Mouse (Mus musculus) CH12.LX (cell line): ENCODE data around the gene Cnn3. TPM values are rescaled to one million over a fixed set of nuclear protein-coding genes. Genes with fewer than 3 reads are reported as not detected.

Source experiments
- DNase-seq: peaks from one replicate; pipeline ENCODE4 v3.0.0-alpha.2; 2013; ENCODE audit errors: extremely low read depth
- H3K27ac ChIP-seq: 2 replicates; pipeline ENCODE4 v1.5.1; 2012; ENCODE audit warnings: low read depth, mild to moderate bottlenecking, control low read depth, moderate library complexity; ENCODE audit not compliant: insufficient read depth
- H3K27me3 ChIP-seq: replicated peaks from 2 replicates; pipeline ENCODE3; 2012; ENCODE audit warnings: inconsistent platforms
- H3K36me3 ChIP-seq, 2 experiments: replicated peaks in 1 of 2; 2 replicates each; pipeline versions ENCODE3 to v1.6.1; 2012; ENCODE audit warnings: inconsistent platforms in 1 of 2, low read length in 1 of 2, mild to moderate bottlenecking in 1 of 2, mixed read lengths in 1 of 2, moderate library complexity in 1 of 2; ENCODE audit not compliant: control insufficient read depth in 1 of 2, insufficient read depth in 1 of 2
- H3K4me1 ChIP-seq, 2 experiments: 2 replicates each; pipeline ENCODE4 v1.6.1; 2012; ENCODE audit warnings: inconsistent platforms in 1 of 2, moderate library complexity in 1 of 2; ENCODE audit not compliant: insufficient read depth in 2 of 2, control insufficient read depth in 1 of 2
- H3K4me2 ChIP-seq: 2 replicates; pipeline ENCODE4 v1.6.1; 2012; ENCODE audit warnings: low read depth, mild to moderate bottlenecking, control low read depth; ENCODE audit not compliant: poor library complexity, insufficient read depth, severe bottlenecking
- H3K4me3 ChIP-seq, 3 experiments: fragments of 150-350 bp in 1 of 3; sonication (generic) in 1 of 3; replicated peaks in 1 of 3; 2 replicates each; pipeline versions ENCODE3 to v1.5.1; 2011 to 2012; ENCODE audit warnings: low read depth in 2 of 3, low read length in 2 of 3, mild to moderate bottlenecking in 2 of 3, moderate library complexity in 2 of 3, control low read depth in 1 of 3, improper control_type of control experiment in 1 of 3, inconsistent platforms in 1 of 3, mixed read lengths in 1 of 3; ENCODE audit not compliant: poor library complexity in 1 of 3
- H3K79me2 ChIP-seq: replicated peaks from 2 replicates; pipeline ENCODE4 v1.6.1; 2012; ENCODE audit warnings: mild to moderate bottlenecking, moderate library complexity; ENCODE audit not compliant: control insufficient read depth, poor library complexity, insufficient read depth, severe bottlenecking; ENCODE audit errors: extremely low read depth
- H3K9ac ChIP-seq: 2 replicates; pipeline ENCODE4 v1.6.1; 2012; ENCODE audit warnings: low read depth, mild to moderate bottlenecking, control low read depth, moderate library complexity; ENCODE audit not compliant: insufficient read depth
- H3K9me3 ChIP-seq: replicated peaks from 2 replicates; pipeline ENCODE3; 2012; ENCODE audit warnings: low read length, inconsistent platforms, mixed read lengths
- CHD2 ChIP-seq: IDR thresholded peaks from 2 replicates; pipeline ENCODE4 v1.6.1; 2011; ENCODE audit warnings: low read length, improper control_type of control experiment
- EP300 ChIP-seq: IDR thresholded peaks from 2 replicates; pipeline ENCODE4 v1.6.1; 2011; ENCODE audit warnings: low read length, improper control_type of control experiment
- ETS1 ChIP-seq: conservative IDR thresholded peaks from 2 replicates; pipeline ENCODE4 v1.6.1; 2012; ENCODE audit warnings: low read depth, mild to moderate bottlenecking, inconsistent platforms, low read length, improper control_type of control experiment, moderate library complexity
- GABPA ChIP-seq: IDR thresholded peaks from 2 replicates; pipeline ENCODE4 v1.6.1; 2012; ENCODE audit warnings: low read depth, low read length, improper control_type of control experiment, inconsistent platforms; ENCODE audit not compliant: insufficient replicate concordance
- HCFC1 ChIP-seq: IDR thresholded peaks from 2 replicates; pipeline ENCODE4 v1.6.1; 2012; ENCODE audit warnings: low read depth, mild to moderate bottlenecking, inconsistent platforms, low read length, improper control_type of control experiment
- JUN ChIP-seq: IDR thresholded peaks from 2 replicates; pipeline ENCODE4 v1.6.1; 2011; ENCODE audit warnings: low read depth, mild to moderate bottlenecking, low read length, improper control_type of control experiment, moderate library complexity; ENCODE audit not compliant: insufficient read depth
- MEF2A ChIP-seq: IDR thresholded peaks from 2 replicates; pipeline ENCODE4 v1.6.1; 2014; ENCODE audit warnings: low read depth, mild to moderate bottlenecking, inconsistent platforms, low read length, improper control_type of control experiment, borderline replicate concordance
- MXI1 ChIP-seq: IDR thresholded peaks from 2 replicates; pipeline ENCODE4 v1.6.1; 2011; ENCODE audit warnings: mild to moderate bottlenecking, low read depth, low read length, improper control_type of control experiment
- MYC ChIP-seq: IDR thresholded peaks from 2 replicates; pipeline ENCODE4 v1.6.1; 2011; ENCODE audit warnings: low read depth, mild to moderate bottlenecking, improper control_type of control experiment, low read length
- NELFE ChIP-seq: IDR thresholded peaks from 2 replicates; pipeline ENCODE4 v1.6.1; 2011; ENCODE audit warnings: low read depth, low read length, improper control_type of control experiment
- NRF1 ChIP-seq: IDR thresholded peaks from 2 replicates; pipeline ENCODE4 v1.6.1; 2014; ENCODE audit warnings: low read depth, mild to moderate bottlenecking, inconsistent platforms, low read length, improper control_type of control experiment, moderate library complexity
- POLR2AphosphoS2 ChIP-seq: IDR thresholded peaks from 2 replicates; pipeline ENCODE4 v1.6.1; 2011; ENCODE audit warnings: low read depth, low read length, improper control_type of control experiment
- RAD21 ChIP-seq: IDR thresholded peaks from 2 replicates; pipeline ENCODE4 v1.6.1; 2011; ENCODE audit warnings: low read depth, mild to moderate bottlenecking, low read length, improper control_type of control experiment, moderate library complexity
- SMC3 ChIP-seq: IDR thresholded peaks from 2 replicates; pipeline ENCODE4 v1.6.1; 2011; ENCODE audit warnings: low read depth, low read length, improper control_type of control experiment
- TBP ChIP-seq: conservative IDR thresholded peaks from 2 replicates; pipeline ENCODE4 v1.6.1; 2011; ENCODE audit warnings: low read depth, low read length, improper control_type of control experiment
- TCF12 ChIP-seq: IDR thresholded peaks from 2 replicates; pipeline ENCODE4 v1.6.1; 2014; ENCODE audit warnings: low read depth, mild to moderate bottlenecking, inconsistent platforms, low read length, improper control_type of control experiment
- USF1 ChIP-seq: IDR thresholded peaks from 2 replicates; pipeline ENCODE4 v1.6.1; 2014; ENCODE audit warnings: low read depth, mild to moderate bottlenecking, inconsistent platforms, low read length, improper control_type of control experiment
- ZKSCAN1 ChIP-seq: IDR thresholded peaks from 2 replicates; pipeline ENCODE4 v1.6.1; 2012; ENCODE audit warnings: low read depth, inconsistent platforms, low read length, improper control_type of control experiment, borderline replicate concordance
- dilution Hi-C: fragments of 300-500 bp; cut with MboI; formaldehyde crosslinking; loops from 2 replicates; pipeline ENCODE4 v1.14.3; 2020; ENCODE audit warnings: low sequenced_read_pairs; ENCODE audit not compliant: extremely low pct_unique_long_range_greater_than_20kb, extremely low pct_ligation_motif_present
- in situ Hi-C: fragments of 300-500 bp; cut with MboI; formaldehyde crosslinking; loops from 3 replicates; pipeline ENCODE4 v1.14.3; 2019; ENCODE audit warnings: low sequenced_read_pairs, low pct_ligation_motif_present, low pct_unique_long_range_greater_than_20kb, mixed read lengths
- polyA plus RNA-seq: library from polyadenylated mRNA; unstranded; fragments of >175 nt; gene quantifications from 2 replicates; pipeline ENCODE4 v1.2.1, GENCODE M21; 2012; ENCODE audit warnings: low read depth; ENCODE audit not compliant: insufficient read length
- total RNA-seq, 2 experiments: library from RNA; depleted of rRNA; stranded (reverse); fragments of 300-350 nt in 1 of 2; fragments of >200 nt in 1 of 2; gene quantifications; 2 replicates each; pipeline ENCODE4 v1.2.3; 2012 to 2014

Cnn3 gene
- total and polyA plus RNA-seq, 3 experiments: 12.5 to 58.5 (median 46.4) TPM

DNA sequence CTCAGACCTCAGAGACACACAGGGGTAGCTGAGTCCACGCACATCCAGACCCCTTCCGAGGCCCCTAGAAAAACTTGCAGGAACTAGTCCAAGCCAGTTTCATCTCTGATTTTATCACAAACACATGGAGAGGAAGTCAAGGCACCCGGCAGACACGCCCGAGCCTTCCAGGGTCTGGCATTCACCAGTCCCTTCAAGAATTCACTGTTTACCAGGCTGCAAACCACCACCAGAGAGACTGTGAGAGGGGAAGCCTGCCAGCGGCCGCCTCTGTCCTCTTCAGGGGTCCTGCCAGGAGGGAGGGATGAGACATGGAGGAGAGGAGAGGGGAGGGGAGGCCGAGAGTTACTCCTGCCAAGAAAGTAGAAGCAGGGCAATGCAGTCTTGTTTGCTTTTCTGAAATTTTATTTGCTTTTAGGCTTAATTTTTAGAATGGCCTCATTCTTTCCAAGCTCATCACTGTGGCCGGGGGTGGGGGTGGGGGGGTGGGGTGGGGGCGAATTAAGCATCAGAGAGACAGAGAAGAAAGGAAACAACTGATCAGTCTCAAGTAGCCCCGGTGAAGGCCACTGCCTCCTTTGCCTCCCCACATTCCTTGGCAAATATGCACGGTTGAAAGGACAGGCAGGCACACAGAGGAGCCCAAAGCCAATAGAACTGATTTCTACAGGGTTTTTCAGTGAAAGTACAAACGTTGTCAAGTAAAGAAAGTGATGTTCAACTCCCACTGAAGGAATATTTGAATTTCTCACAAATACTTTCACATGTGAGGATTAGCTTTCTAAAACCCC lies 43.1 kb downstream of the Cnn3 start:
- Histone ChIP-seq H3K27ac (no peak overlapping the region), H3K4me2 (no peak overlapping the region), H3K36me3 (no peaks in the 10 kb centered on the region), H3K9ac (no peak overlapping the region), H3K79me2 (no peaks in the 10 kb centered on the region), H3K9me3 (no peaks in the 10 kb centered on the region)
- dilution Hi-C loops: no loop called here
- TF ChIP-seq NELFE (no peak), MXI1 (no peak), MYC (no peak)
- TF ChIP-seq, all 38 proteins: peak for 0
- Histone ChIP-seq H3K4me1 (peaks cover 0 to 2% of the 10 kb centered on the region in 2 experiments; a peak in 1 of 4 replicates), H3K4me3 (no peak overlapping the region), H3K27me3 (no peaks in the 10 kb centered on the region)
- in situ Hi-C loops: no loop called here
- DNase-seq: no peak

DNA sequence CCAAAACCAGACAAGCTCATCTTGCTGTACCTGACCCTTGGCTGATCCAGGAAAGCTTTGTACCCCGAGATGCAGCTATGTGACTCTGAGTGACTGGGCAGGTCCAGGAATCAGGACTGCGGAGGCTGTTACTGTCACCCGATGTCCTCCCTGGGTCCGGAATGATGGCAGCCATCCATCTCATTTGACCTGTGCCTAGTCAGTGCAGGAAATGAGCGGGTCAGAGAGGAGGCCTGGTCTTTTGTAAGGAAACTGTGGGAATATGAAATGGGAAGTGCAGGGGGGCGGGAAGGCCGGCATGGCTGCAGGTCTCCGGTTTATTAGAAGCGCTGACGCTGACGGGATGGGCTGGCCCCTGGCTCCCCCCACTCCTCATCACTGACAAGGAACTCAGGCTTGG lies 45.4 kb downstream of the Cnn3 start:
- H3K79me2 ChIP-seq: no peaks in the 10 kb centered on the region
- no peak overlapping the region for H3K9ac ChIP-seq
- no peak overlapping the region for H3K4me2 ChIP-seq
- no peaks in the 10 kb centered on the region for H3K9me3 ChIP-seq
- no peak overlapping the region for H3K4me3 ChIP-seq
- H3K36me3 ChIP-seq: no peaks in the 10 kb centered on the region
- in situ Hi-C loops: no loop called here
- no peaks in the 10 kb centered on the region for H3K27me3 ChIP-seq
- dilution Hi-C loops: no loop called here
- TF ChIP-seq HCFC1 (no peak), TCF12 (no peak), CHD2 (no peak), ZKSCAN1 (no peak), RAD21 (no peak)
- H3K4me1 ChIP-seq: peaks cover 0 to 12% of the 10 kb centered on the region in 2 experiments; a peak in 2 of 4 replicates
- no peak for DNase-seq
- H3K27ac ChIP-seq: no peak overlapping the region

DNA sequence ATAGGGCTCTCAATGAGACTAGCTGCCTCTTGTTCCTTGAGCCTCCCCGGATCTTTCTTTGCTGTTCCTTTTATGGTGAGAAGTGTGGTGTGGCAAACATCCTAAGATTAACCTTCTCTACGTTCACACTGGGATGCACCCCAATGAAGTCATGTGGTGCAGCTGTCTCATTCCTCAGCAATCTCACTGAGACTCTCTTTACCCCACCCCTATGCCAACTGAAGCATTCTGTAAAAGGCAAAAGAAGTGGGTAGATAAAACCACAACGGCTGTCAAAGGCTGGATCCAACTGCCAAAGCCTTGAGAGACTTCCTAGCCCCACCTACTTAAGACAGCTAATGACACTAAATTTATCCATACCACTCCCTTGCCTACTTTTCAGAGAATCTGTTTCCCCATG lies 48.4 kb downstream of the Cnn3 start:
- TF ChIP-seq JUN (no peak), NELFE (no peak), ETS1 (no peak), SMC3 (no peak), POLR2AphosphoS2 (no peak), GABPA (no peak), TBP (no peak), NRF1 (no peak), MEF2A (no peak), USF1 (no peak), ZKSCAN1 (no peak), EP300 (no peak)
- Histone ChIP-seq H3K4me1 (peaks cover 0 to 12% of the 10 kb centered on the region in 2 experiments; a peak in 2 of 4 replicates), H3K4me2 (no peak overlapping the region), H3K27ac (no peak overlapping the region), H3K9ac (no peak overlapping the region), H3K9me3 (no peaks in the 10 kb centered on the region), H3K79me2 (no peaks in the 10 kb centered on the region), H3K36me3 (no peaks in the 10 kb centered on the region), H3K4me3 (no peak overlapping the region), H3K27me3 (no peaks in the 10 kb centered on the region)
- in situ Hi-C loops (no loop called here), dilution Hi-C loops (no loop called here)
- DNase-seq: no peak
